In the genomic region with DNA sequence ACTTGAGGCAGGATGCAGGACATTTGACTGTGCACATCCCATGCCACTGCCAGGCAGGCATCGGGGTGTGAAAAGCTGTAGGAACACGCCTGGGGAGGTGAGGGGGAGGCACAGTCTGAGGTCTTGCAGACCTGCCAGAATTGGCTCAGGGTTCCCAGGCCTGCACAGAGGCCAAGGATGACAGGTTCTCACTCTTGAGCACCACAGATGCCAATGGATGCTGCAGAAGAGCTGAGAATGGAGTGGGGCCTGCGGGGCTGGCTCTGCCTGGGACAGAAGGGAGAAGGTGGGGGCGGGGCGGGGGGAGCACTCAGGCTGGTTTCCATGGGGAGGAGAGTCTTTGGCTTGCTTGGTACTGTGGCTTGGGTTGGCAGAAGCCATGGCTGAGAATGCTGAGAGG, we compare ENCODE assay signal across 26 mouse cellular contexts.
A peak's percentile ranks its signal among the peaks of the same experiment; 100 is the strongest.
DNase-seq lines count a peak whose midpoint lies in the region; ATAC-seq lines count a peak whose summit lies in the region.
"Had no signal": no experiment of that assay in that cellular context is flagged by ENCODE, and none has a peak within 500 bp of the region (broad histone marks: within the 10 kb centered on the region; RNA-seq: fewer than 3 reads in every experiment).

No protein-coding gene starts in this region.

- H3K4me2 ChIP-seq in hindbrain, embryonic 11.5 days (replicated peaks; ENCODE audit: low read depth, low read length) = no peak overlapping the region
- H3K4me2 ChIP-seq in hindbrain, embryonic 12.5 days (replicated peaks) = no peak overlapping the region
- H3K4me2 ChIP-seq: heart, embryonic 15.5 days; limb, embryonic 15.5 days; lung, embryonic 15.5 days; neural tube, embryonic 15.5 days had no signal

- no peak for DNase-seq in cerebellum, postnatal 4 days (ENCODE audit: low spot score in 2 of 2)
- DNase-seq in hindbrain, embryonic 11.5 days (ENCODE audit: low spot score) = no peak
- peak; percentile 13 for DNase-seq in cerebellum, adult 8-10 months
- peak; percentile 13 to 29 for DNase-seq in cerebellum, postnatal 36 days
- DNase-seq in layer of hippocampus, adult 8-10 months (ENCODE audit: low spot score in 2 of 2) = no peak
- DNase-seq in neural tube, embryonic 10.5 days (ENCODE audit: extremely low spot score, low spot score) = no peak
- DNase-seq: adrenal gland, postnatal 14 days; gastrocnemius, postnatal 36 days; kidney, postnatal 25 days; lung, postnatal 36 days; thymus, adult 2 months; thymus, postnatal 4 days had no signal

- H3K4me3 ChIP-seq in hindbrain, embryonic 11.5 days (ENCODE audit: low read depth, low read length) = no peak overlapping the region
- no peak overlapping the region for H3K4me3 ChIP-seq in hindbrain, embryonic 12.5 days
- H3K4me3 ChIP-seq: heart, embryonic 15.5 days; layer of hippocampus, adult 2 months; left cerebral cortex, adult 2 months; limb, embryonic 15.5 days; lung, embryonic 15.5 days; megakaryocyte, embryonic 14.5 days; myocyte; neural tube, embryonic 15.5 days had no signal

- WGBS in hindbrain, embryonic 11.5 days = 83% methylated on average over 5 of the region's 5 CpGs
- 85% methylated on average over 4 of the region's 5 CpGs for WGBS in hindbrain, embryonic 12.5 days

- no peaks in the 10 kb centered on the region for H3K27me3 ChIP-seq in hindbrain, embryonic 11.5 days (ENCODE audit: control insufficient read depth, insufficient read depth, low read length)
- H3K27me3 ChIP-seq in hindbrain, embryonic 12.5 days = no peaks in the 10 kb centered on the region
- H3K27me3 ChIP-seq: heart, embryonic 15.5 days; limb, embryonic 15.5 days; lung, embryonic 15.5 days; megakaryocyte, embryonic 14.5 days; neural tube, embryonic 15.5 days had no signal

- H3K9me3 ChIP-seq in hindbrain, embryonic 11.5 days (ENCODE audit: control insufficient read depth, low read length) = no peaks in the 10 kb centered on the region
- H3K9me3 ChIP-seq in hindbrain, embryonic 12.5 days (replicated peaks) = no peaks in the 10 kb centered on the region
- H3K9me3 ChIP-seq: heart, embryonic 15.5 days; limb, embryonic 15.5 days; lung, embryonic 15.5 days; neural tube, embryonic 15.5 days had no signal

- H3K9ac ChIP-seq in hindbrain, embryonic 11.5 days (ENCODE audit: low read depth, low read length) = no peak overlapping the region
- no peak overlapping the region for H3K9ac ChIP-seq in hindbrain, embryonic 12.5 days
- H3K9ac ChIP-seq: heart, embryonic 15.5 days; limb, embryonic 15.5 days; liver, embryonic 14.5 days; lung, embryonic 15.5 days; neural tube, embryonic 15.5 days had no signal

- H3K27ac ChIP-seq in hindbrain, embryonic 11.5 days (ENCODE audit: low read depth, low read length) = no peak overlapping the region
- H3K27ac ChIP-seq in hindbrain, embryonic 12.5 days = no peak overlapping the region
- H3K27ac ChIP-seq: heart, embryonic 15.5 days; hindbrain, postnatal 0 days; layer of hippocampus, adult 2 months; left cerebral cortex, adult 2 months; limb, embryonic 15.5 days; liver, embryonic 14.5 days; lung, embryonic 15.5 days; neural tube, embryonic 15.5 days had no signal

- peak; percentile 84 for ATAC-seq in cerebellum, adult (ENCODE audit: insufficient number of reproducible peaks, low FRiP score, low TSS enrichment)
- ATAC-seq in hindbrain, embryonic 11.5 days (ENCODE audit: low FRiP score) = 0 out of 2 replicates have a peak, but pooled peaks have one; percentile 14
- no peak for ATAC-seq in hindbrain, embryonic 12.5 days (ENCODE audit: low FRiP score)
- ATAC-seq: hindbrain, postnatal 0 days; intestine, embryonic 16.5 days; midbrain, embryonic 16.5 days had no signal

- H3K36me3 ChIP-seq in hindbrain, embryonic 11.5 days (ENCODE audit: control insufficient read depth, insufficient read depth, low read length) = no peaks in the 10 kb centered on the region
- no peaks in the 10 kb centered on the region for H3K36me3 ChIP-seq in hindbrain, embryonic 12.5 days
- H3K36me3 ChIP-seq: heart, embryonic 15.5 days; limb, embryonic 15.5 days; lung, embryonic 15.5 days; neural tube, embryonic 15.5 days had no signal

- H3K4me1 ChIP-seq in hindbrain, embryonic 11.5 days (replicated peaks; ENCODE audit: control insufficient read depth, insufficient read depth, low read length) = no peaks in the 10 kb centered on the region
- H3K4me1 ChIP-seq in hindbrain, embryonic 12.5 days = no peaks in the 10 kb centered on the region
- H3K4me1 ChIP-seq: heart, embryonic 15.5 days; limb, embryonic 15.5 days; lung, embryonic 15.5 days; megakaryocyte, embryonic 14.5 days; neural tube, embryonic 15.5 days had no signal

Comparison
In these comparisons a context has a peak if more than half of its experiments do, and no peak if none do; other contexts are left out.
1. DNase-seq: peak in cerebellum, adult 8-10 months (single experiment) and cerebellum, postnatal 36 days (2 of 2); none in cerebellum, postnatal 4 days (0 of 2), hindbrain, embryonic 11.5 days (single experiment), layer of hippocampus, adult 8-10 months (0 of 2) and neural tube, embryonic 10.5 days (single experiment).